Mouse (Mus musculus): ENCODE measurements around the gene Tecrl.

Gene Tecrl

GRCm38 (mm10) chr5:83354846-83355561 lies at the start of gene Tecrl:
Gene Tecrl (minus strand): TSS chr5:83355195.
- DNase-seq (ENCODE audit: low spot score in 2 of 2): no peak

- DNase-seq (ENCODE audit: low spot score in 2 of 2): no peak
These were observed 30.0 kb upstream of the Tecrl start for GRCm38 (mm10) chr5:83385021-83385420.

DNA sequence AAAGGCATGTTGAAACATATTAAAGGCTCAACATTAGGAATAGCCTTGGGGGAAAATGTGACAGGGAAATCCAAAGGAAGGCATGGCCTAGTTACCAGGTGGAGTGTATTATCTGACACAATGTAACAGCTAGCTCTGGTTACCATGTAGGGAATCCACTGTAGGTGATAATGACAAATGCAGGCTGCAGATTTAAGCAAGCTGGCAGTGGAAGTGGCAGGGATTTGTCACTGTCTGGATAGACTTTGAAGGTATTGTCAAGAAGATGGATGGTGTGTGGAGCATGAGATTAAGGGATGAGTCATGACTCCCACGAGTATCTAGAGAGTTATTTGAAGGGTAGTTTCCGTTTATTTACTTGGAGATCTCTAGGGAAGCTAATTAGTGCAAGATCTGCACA lies 3.4 kb downstream of the Tecrl start:
- DNase-seq (ENCODE audit: low spot score in 2 of 2): no peak

DNA sequence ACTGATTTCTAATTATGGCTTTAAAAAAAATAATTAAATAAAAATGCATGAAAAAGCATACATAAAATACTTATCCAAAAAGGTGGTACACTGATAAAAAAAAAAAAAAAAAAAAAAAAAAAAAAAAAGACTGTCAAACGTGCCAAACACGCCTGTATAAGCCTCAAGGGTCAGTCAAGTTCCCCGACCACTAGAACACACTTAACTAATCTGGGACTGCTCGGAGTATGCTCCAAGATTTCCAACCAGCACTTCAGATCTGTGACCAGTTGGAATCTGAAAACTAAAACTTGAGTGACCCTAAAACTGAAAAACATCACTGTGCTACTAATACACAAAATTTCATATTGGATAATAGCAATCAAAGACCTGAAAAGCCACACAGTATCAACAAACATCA lies 15.9 kb downstream of the Tecrl start:
- DNase-seq (ENCODE audit: low spot score in 2 of 2): no peak

GRCm38 (mm10) chr5:83267148-83267776 lies 87.7 kb downstream of the Tecrl start:
- DNase-seq (ENCODE audit: low spot score in 2 of 2): no peak

DNA sequence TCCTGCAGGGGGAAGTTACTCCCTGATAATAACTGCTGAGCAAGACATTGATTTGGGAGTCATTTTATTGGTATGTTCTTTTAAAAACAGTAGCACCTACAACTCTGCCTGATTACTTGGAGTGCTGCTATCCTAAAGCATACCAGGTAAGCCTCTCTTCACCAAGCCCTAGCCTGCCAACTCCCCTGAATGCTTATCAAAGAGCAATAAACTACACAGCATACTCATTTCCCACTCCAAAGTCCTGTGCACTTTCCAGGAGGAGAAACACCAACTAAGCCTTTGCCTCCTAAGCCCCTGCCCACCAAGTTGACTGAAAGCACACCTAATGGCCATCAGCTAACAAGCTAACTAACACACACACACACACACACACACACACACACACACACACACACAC lies 94.9 kb downstream of the Tecrl start:
- no peak for DNase-seq (ENCODE audit: low spot score in 2 of 2)

GRCm38 (mm10) chr5:83254141-83254540 lies 100.9 kb downstream of the Tecrl start:
- DNase-seq (ENCODE audit: low spot score in 2 of 2): no peak

GRCm38 (mm10) chr5:83238848-83239452 lies 116.0 kb downstream of the Tecrl start:
- no peak for DNase-seq (ENCODE audit: low spot score in 2 of 2)
